Mouse (Mus musculus): Measurements from ENCODE around the gene Ccdc114. TPM values are rescaled to one million over a fixed set of nuclear protein-coding genes. Genes with fewer than 3 reads are reported as not detected.

Ccdc114 gene
- total RNA-seq, 2 experiments from 2014 or later, result 0.28 to 0.45 TPM

GRCm38 (mm10) chr7:45956611-45957010, 32.7 kb downstream of the Ccdc114 start:
- H3K4me3 ChIP-seq, result no peak overlapping the region
- TF ChIP-seq CTCF (IDR thresholded peaks at IDR 0.05), result no peak
- no peak overlapping the region for H3K27ac ChIP-seq
- DNase-seq, result no peak
- intact Hi-C loops (cut with DNase I), result no loop called here

- no peak overlapping the region for H3K27ac ChIP-seq
- no peak for TF ChIP-seq CTCF (IDR thresholded peaks at IDR 0.05)
- no peak for DNase-seq
- H3K4me3 ChIP-seq, result no peak overlapping the region
- intact Hi-C loops (cut with DNase I), result no loop called here
These were observed 48.2 kb downstream of the Ccdc114 start for GRCm38 (mm10) chr7:45971831-45972723.

GRCm38 (mm10) chr7:45973271-45973687, 49.4 kb downstream of the Ccdc114 start:
- intact Hi-C loops (cut with DNase I), result no loop called here
- no peak for DNase-seq
- no peak overlapping the region for H3K27ac ChIP-seq

GRCm38 (mm10) chr7:45974103-45974502, 50.2 kb downstream of the Ccdc114 start:
- Histone ChIP-seq H3K4me3 (no peak overlapping the region), H3K27ac (no peak overlapping the region)
- DNase-seq, result no peak
- TF ChIP-seq CTCF (IDR thresholded peaks at IDR 0.05), result no peak
- intact Hi-C loops (cut with DNase I), result no loop called here

More at GRCm38 (mm10) chr7:45973271-45973687, 49.4 kb downstream of the Ccdc114 start:
- no peak overlapping the region for H3K4me3 ChIP-seq
- no peak for TF ChIP-seq CTCF (IDR thresholded peaks at IDR 0.05)

- intact Hi-C loops (cut with DNase I), result no loop called here
- TF ChIP-seq CTCF (IDR thresholded peaks at IDR 0.05), result no peak
- Histone ChIP-seq H3K4me3 (no peak overlapping the region), H3K27ac (no peak overlapping the region)
- DNase-seq, result no peak
These were observed 50.6 kb downstream of the Ccdc114 start for GRCm38 (mm10) chr7:45974512-45974911.

GRCm38 (mm10) chr7:45981612-45982011, 57.7 kb downstream of the Ccdc114 start:
- intact Hi-C loops (cut with DNase I), result no loop called here
- no peak overlapping the region for H3K27ac ChIP-seq
- no peak for TF ChIP-seq CTCF (IDR thresholded peaks at IDR 0.05)
- no peak for DNase-seq
- no peak overlapping the region for H3K4me3 ChIP-seq

- no peak overlapping the region for H3K27ac ChIP-seq
- intact Hi-C loops (cut with DNase I), result no loop called here
- no peak overlapping the region for H3K4me3 ChIP-seq
- TF ChIP-seq CTCF (IDR thresholded peaks at IDR 0.05), result no peak
- no peak for DNase-seq
These were observed 63.0 kb downstream of the Ccdc114 start for GRCm38 (mm10) chr7:45986893-45987292.

- Histone ChIP-seq H3K27ac (no peak overlapping the region), H3K4me3 (no peak overlapping the region)
- TF ChIP-seq CTCF (IDR thresholded peaks at IDR 0.05), result no peak
- intact Hi-C loops (cut with DNase I), result no loop called here
- DNase-seq, result no peak
These were observed 64.5 kb downstream of the Ccdc114 start for GRCm38 (mm10) chr7:45988344-45988743.

GRCm38 (mm10) chr7:45992470-45992869, 68.6 kb downstream of the Ccdc114 start:
- intact Hi-C loops (cut with DNase I), result no loop called here
- TF ChIP-seq CTCF (IDR thresholded peaks at IDR 0.05), result no peak
- H3K27ac ChIP-seq, result no peak overlapping the region
- H3K4me3 ChIP-seq, result no peak overlapping the region
- no peak for DNase-seq

Other genes with a start within 250 kb of the Ccdc114 start
- gene Ntn5, start 240.1 kb upstream of the Ccdc114 start, total RNA-seq (2021), result under 1 TPM; 0.20 to 0.50 TPM
- under 1 TPM in 1 of 2 experiments, not detected in 1; 0.25 TPM for gene Sec1, start 229.7 kb upstream of the Ccdc114 start, total RNA-seq (2021)
- gene Car11, start 224.2 kb upstream of the Ccdc114 start, total RNA-seq (2021), result 10 to 100 TPM in 1 of 2 experiments, 1 to 10 TPM in 1; 7.7 to 16.4 TPM
- gene Dbp, start 219.0 kb upstream of the Ccdc114 start, total RNA-seq (2021), result 100 to 1,000 TPM in 1 of 2 experiments, 1 to 10 TPM in 1; 8.8 to 105 TPM
- 100 to 1,000 TPM; 451 to 508 TPM for gene Rpl18, start 208.6 kb upstream of the Ccdc114 start, total RNA-seq (2021)
- gene Sphk2, start 206.1 kb upstream of the Ccdc114 start, total RNA-seq (2021), result 10 to 100 TPM; 14.4 to 15.8 TPM
- gene Fam83e, start 202.9 kb upstream of the Ccdc114 start, total RNA-seq (2021), result under 1 TPM; 0.08 to 0.31 TPM
- gene Spaca4, start 198.3 kb upstream of the Ccdc114 start, total RNA-seq (2021), result not detected
- under 1 TPM in 1 of 2 experiments, not detected in 1; 0.06 TPM for gene Lmtk3, start 140.3 kb upstream of the Ccdc114 start, total RNA-seq (2021)
- not detected for gene Sult2b1, start 139.4 kb upstream of the Ccdc114 start, total RNA-seq (2021)
- 10 to 100 TPM; 29.6 to 33.2 TPM for gene Cyth2, start 109.5 kb upstream of the Ccdc114 start, total RNA-seq (2021)
- gene Kcnj14, start 99.3 kb upstream of the Ccdc114 start, total RNA-seq (2021), result under 1 TPM in 1 of 2 experiments, not detected in 1; 0.20 TPM
- gene Grwd1, start 93.1 kb upstream of the Ccdc114 start, total RNA-seq (2021), result 10 to 100 TPM; 14.6 to 16.0 TPM
- 10 to 100 TPM; 63.2 to 65.6 TPM for gene Kdelr1, start 51.3 kb upstream of the Ccdc114 start, total RNA-seq (2021)
- under 1 TPM; 0.13 to 0.14 TPM for gene Grin2d, start 45.7 kb upstream of the Ccdc114 start, total RNA-seq (2021)
- gene Syngr4, start 27.4 kb upstream of the Ccdc114 start, total RNA-seq (2021), result not detected
- 10 to 100 TPM; 51.3 to 66.3 TPM for gene Tmem143, start 27.1 kb upstream of the Ccdc114 start, total RNA-seq (2021)
- gene Emp3, start 2.7 kb upstream of the Ccdc114 start, total RNA-seq (2021), result 10 to 100 TPM in 1 of 2 experiments, 1 to 10 TPM in 1; 7.7 to 18.2 TPM
- gene Abcc6, start 106.2 kb downstream of the Ccdc114 start, total RNA-seq (2021), result under 1 TPM in 1 of 2 experiments, not detected in 1; 0.20 TPM
- 10 to 100 TPM; 74.9 to 78.9 TPM for gene Nomo1, start 109.6 kb downstream of the Ccdc114 start, total RNA-seq (2021)
- gene Kcnj11, start 176.7 kb downstream of the Ccdc114 start, total RNA-seq (2021), result 100 to 1,000 TPM; 109 to 121 TPM

Data from gastrocnemius, adult 2 months (tissue).